ENCODE assay signal across 9 mouse cellular contexts in genomic region chr7:30805924-30806323, GRCm38 (mm10). TPM values are rescaled to one million over a fixed set of nuclear protein-coding genes. Genes with fewer than 3 reads are reported as not detected.
DNase-seq lines count a peak whose midpoint lies in the region; ATAC-seq and TF ChIP-seq lines count a peak whose summit lies in the region.
"Had no signal": no experiment of that assay in that cellular context is flagged by ENCODE, and none has a peak within 500 bp of the region (broad histone marks: within the 10 kb centered on the region; RNA-seq: fewer than 3 reads in every experiment).

No protein-coding gene starts in this region.

- DNase-seq in layer of hippocampus, adult 2 months (ENCODE audit: low spot score in 2 of 2), result no peak
- no peak for DNase-seq in layer of hippocampus, postnatal 14 days (ENCODE audit: low spot score in 2 of 2)
- DNase-seq in adrenal gland, postnatal 14 days, result peak; percentile 87
- DNase-seq in limb, embryonic 11.5 days (ENCODE audit: low spot score), result peak; percentile 42
- peak; percentile 44 for DNase-seq in spleen, adult 12 weeks (ENCODE audit: low spot score)
- DNase-seq in left cerebral cortex, adult 11 months (ENCODE audit: low spot score), result no peak

- no peak overlapping the region for H3K4me2 ChIP-seq in limb, embryonic 11.5 days (ENCODE audit: low read depth, severe bottlenecking)
- H3K4me2 ChIP-seq: midbrain, embryonic 12.5 days had no signal

- no peak for ATAC-seq in limb, embryonic 11.5 days (ENCODE audit: insufficient number of reproducible peaks, low FRiP score, low TSS enrichment, low read depth)
- ATAC-seq in erythroid progenitor cell, adult 5-6 weeks (replicated peaks; ENCODE audit: low FRiP score, poor library complexity, severe bottlenecking), result no peak

- H3K9me3 ChIP-seq in limb, embryonic 11.5 days (ENCODE audit: control insufficient read depth, low read length), result no peaks in the 10 kb centered on the region; the same call in 1 of the 2 replicates
- H3K9me3 ChIP-seq: midbrain, embryonic 12.5 days had no signal

- no peaks in the 10 kb centered on the region for H3K4me1 ChIP-seq in limb, embryonic 11.5 days (ENCODE audit: control insufficient read depth, insufficient read depth, low read length)
- H3K4me1 ChIP-seq: midbrain, embryonic 12.5 days had no signal

- H3K4me3 ChIP-seq in layer of hippocampus, adult 2 months, result no peak overlapping the region
- no peak overlapping the region for H3K4me3 ChIP-seq in limb, embryonic 11.5 days (ENCODE audit: low read depth, low read length)
- H3K4me3 ChIP-seq: erythroblast, embryonic 14.5 days; midbrain, embryonic 12.5 days had no signal

- 51% methylated on average over 6 of the region's 6 CpGs for WGBS in limb, embryonic 11.5 days

- peak; percentile 67 for TF ChIP-seq CTCF in layer of hippocampus, adult 2 months (conservative IDR thresholded peaks at IDR 0.05)

- no peaks in the 10 kb centered on the region for H3K36me3 ChIP-seq in limb, embryonic 11.5 days (ENCODE audit: control insufficient read depth, insufficient read depth, low read length)
- H3K36me3 ChIP-seq: midbrain, embryonic 12.5 days had no signal

- H3K9ac ChIP-seq in limb, embryonic 11.5 days (ENCODE audit: low read length), result no peak overlapping the region
- H3K9ac ChIP-seq: midbrain, embryonic 12.5 days had no signal

- H3K27me3 ChIP-seq in limb, embryonic 11.5 days (ENCODE audit: control insufficient read depth, insufficient read depth, low read length), result no peaks in the 10 kb centered on the region
- H3K27me3 ChIP-seq: midbrain, embryonic 12.5 days had no signal

- H3K27ac ChIP-seq in layer of hippocampus, adult 2 months, result no peak overlapping the region
- H3K27ac ChIP-seq in limb, embryonic 11.5 days (replicated peaks; ENCODE audit: low read depth, low read length), result no peak overlapping the region
- H3K27ac ChIP-seq: midbrain, embryonic 12.5 days had no signal

RNA-seq across cellular contexts. Expression of gene Ffar2, which starts 17.7 kb away (rescaled TPM):
- not detected for total RNA-seq in layer of hippocampus, adult 2 months (2021)
- not detected for total RNA-seq in layer of hippocampus, postnatal 14 days (2021)
- total RNA-seq in adrenal gland, postnatal 14 days (2021), result 1.1 TPM in 2 replicates
- polyA plus RNA-seq in limb, embryonic 11.5 days (2014; fragmentation: Nextera tagmentation; extraction: Ambion mirVana), result 0.10 TPM in 1 of 2 replicates, not detected in the other
- 2.2 and 7.1 TPM in 2 replicates for total RNA-seq in erythroid progenitor cell, adult 5-6 weeks (2015; ENCODE audit: low replicate concordance)
- 3.1 and 6.0 TPM in 2 replicates for total RNA-seq in erythroid progenitor cell, adult 5-6 weeks (2017; ENCODE audit: low replicate concordance)
- polyA plus RNA-seq: erythroblast, embryonic 14.5 days; midbrain, embryonic 12.5 days had no signal

RNA-seq across cellular contexts. Expression of gene Krtdap, which starts 18.2 kb away (rescaled TPM):
- not detected for total RNA-seq in layer of hippocampus, adult 2 months (2021)
- total RNA-seq in layer of hippocampus, postnatal 14 days (2021), result not detected
- 1.3 and 2.1 TPM in 2 replicates for total RNA-seq in adrenal gland, postnatal 14 days (2021)
- not detected in 2 replicates for polyA plus RNA-seq in limb, embryonic 11.5 days (2014; fragmentation: Nextera tagmentation; extraction: Ambion mirVana)
- not detected in 2 replicates for total RNA-seq in erythroid progenitor cell, adult 5-6 weeks (2015; ENCODE audit: low replicate concordance)
- total RNA-seq in erythroid progenitor cell, adult 5-6 weeks (2017; ENCODE audit: low replicate concordance), result not detected in 2 replicates
- polyA plus RNA-seq: erythroblast, embryonic 14.5 days; midbrain, embryonic 12.5 days had no signal

RNA-seq across cellular contexts. Expression of gene Dmkn, which starts 42.4 kb away (rescaled TPM):
- under 1 TPM; 0.56 to 1.00 TPM for total RNA-seq in layer of hippocampus, adult 2 months (2021)
- 1 to 10 TPM; 1.3 to 2.2 TPM for total RNA-seq in layer of hippocampus, postnatal 14 days (2021)
- 2.2 and 3.5 TPM in 2 replicates for total RNA-seq in adrenal gland, postnatal 14 days (2021)
- not detected in 2 replicates for polyA plus RNA-seq in limb, embryonic 11.5 days (2014; fragmentation: Nextera tagmentation; extraction: Ambion mirVana)
- total RNA-seq in erythroid progenitor cell, adult 5-6 weeks (2015; ENCODE audit: low replicate concordance), result 1.7 and 9.4 TPM in 2 replicates
- total RNA-seq in erythroid progenitor cell, adult 5-6 weeks (2017; ENCODE audit: low replicate concordance), result 9.7 TPM in 1 of 2 replicates, not detected in the other
- polyA plus RNA-seq: erythroblast, embryonic 14.5 days had no signal

RNA-seq across cellular contexts. Expression of gene Ffar3, which starts 50.1 kb away (rescaled TPM):
- not detected for total RNA-seq in layer of hippocampus, adult 2 months (2021)
- under 1 TPM; 0.24 to 0.32 TPM for total RNA-seq in layer of hippocampus, postnatal 14 days (2021)
- 0.26 and 0.38 TPM in 2 replicates for total RNA-seq in adrenal gland, postnatal 14 days (2021)
- polyA plus RNA-seq in limb, embryonic 11.5 days (2014; fragmentation: Nextera tagmentation; extraction: Ambion mirVana), result 0.09 TPM in 1 of 2 replicates, not detected in the other
- total RNA-seq in erythroid progenitor cell, adult 5-6 weeks (2015; ENCODE audit: low replicate concordance), result not detected in 2 replicates
- not detected in 2 replicates for total RNA-seq in erythroid progenitor cell, adult 5-6 weeks (2017; ENCODE audit: low replicate concordance)
- polyA plus RNA-seq: erythroblast, embryonic 14.5 days; midbrain, embryonic 12.5 days had no signal

RNA-seq across cellular contexts. Expression of gene Sbsn, which starts 54.7 kb away (rescaled TPM):
- total RNA-seq in layer of hippocampus, adult 2 months (2021), result 1 to 10 TPM; 4.9 to 6.1 TPM
- total RNA-seq in layer of hippocampus, postnatal 14 days (2021), result 10 to 100 TPM in 1 of 2 experiments, 1 to 10 TPM in 1; 6.8 to 10.7 TPM
- 76.3 and 82.7 TPM in 2 replicates for total RNA-seq in adrenal gland, postnatal 14 days (2021)
- 0.27 and 1.3 TPM in 2 replicates for polyA plus RNA-seq in limb, embryonic 11.5 days (2014; fragmentation: Nextera tagmentation; extraction: Ambion mirVana)
- total RNA-seq in erythroid progenitor cell, adult 5-6 weeks (2015; ENCODE audit: low replicate concordance), result not detected in 2 replicates
- not detected in 2 replicates for total RNA-seq in erythroid progenitor cell, adult 5-6 weeks (2017; ENCODE audit: low replicate concordance)

Comparison
In these comparisons a context has a peak if more than half of its experiments do, and no peak if none do; other contexts are left out.
1. DNase-seq: peak in adrenal gland, postnatal 14 days (single experiment), limb, embryonic 11.5 days (single experiment) and spleen, adult 12 weeks (single experiment); none in layer of hippocampus, adult 2 months (0 of 2), layer of hippocampus, postnatal 14 days (0 of 2) and left cerebral cortex, adult 11 months (single experiment).